Mouse (Mus musculus) urinary bladder, postnatal 25 days (tissue): ENCODE measurements around the gene Ropn1l.

Source experiments
- DNase-seq: peaks from one replicate; pipeline ENCODE4 v3.0.0; 2022; ENCODE audit warnings: low spot score

Gene Ropn1l

GRCm38 (mm10) chr15:31447121-31447520 is 6.4 kb downstream of the Ropn1l start:
- peak; percentile 19 for DNase-seq

DNA sequence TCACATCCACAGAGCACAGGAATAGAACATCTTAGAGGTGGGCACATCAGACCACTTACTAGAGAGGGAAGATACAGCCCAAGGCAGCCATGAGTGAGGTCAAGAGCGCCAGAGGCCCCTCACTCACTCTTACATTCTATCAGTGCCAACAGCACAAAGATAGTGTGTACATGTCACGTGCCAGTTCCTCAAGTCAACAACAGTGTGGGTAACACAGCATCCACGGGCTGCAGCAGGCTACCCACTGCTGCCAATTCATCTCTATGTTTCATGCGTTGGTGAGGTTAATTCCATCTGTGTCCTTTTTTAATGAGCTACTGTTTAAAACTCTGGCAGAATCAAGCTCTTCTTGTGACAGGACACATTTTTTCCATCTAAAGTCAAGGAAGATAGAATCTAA is 10.8 kb downstream of the Ropn1l start:
- DNase-seq: no peak

GRCm38 (mm10) chr15:31441996-31442395 is 11.5 kb downstream of the Ropn1l start:
- DNase-seq: no peak

GRCm38 (mm10) chr15:31436811-31437210 is 16.7 kb downstream of the Ropn1l start:
- no peak for DNase-seq

- no peak for DNase-seq
Measured at GRCm38 (mm10) chr15:31436083-31436482, 17.5 kb downstream of the Ropn1l start.

GRCm38 (mm10) chr15:31433768-31434167 is 19.8 kb downstream of the Ropn1l start:
- no peak for DNase-seq

DNA sequence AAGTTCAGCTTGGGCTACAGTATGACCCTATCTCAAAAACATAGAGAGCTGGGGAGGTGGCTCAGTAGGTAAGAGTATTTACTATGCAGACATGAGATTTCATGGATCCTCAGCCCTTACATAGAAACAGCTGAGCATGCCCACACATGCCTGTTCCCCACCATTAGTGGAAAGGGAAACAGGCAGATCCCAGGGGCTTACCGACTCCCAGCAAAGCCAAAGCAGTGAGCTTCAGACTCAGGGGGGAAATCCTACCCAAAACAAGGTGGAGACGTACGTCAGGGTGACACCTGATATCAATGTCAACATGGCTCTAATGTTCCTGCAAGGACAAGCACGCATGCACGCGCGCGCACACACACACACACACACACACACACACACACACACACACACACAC is 21.7 kb downstream of the Ropn1l start:
- no peak for DNase-seq

GRCm38 (mm10) chr15:31430014-31430413 is 23.5 kb downstream of the Ropn1l start:
- no peak for DNase-seq

DNA sequence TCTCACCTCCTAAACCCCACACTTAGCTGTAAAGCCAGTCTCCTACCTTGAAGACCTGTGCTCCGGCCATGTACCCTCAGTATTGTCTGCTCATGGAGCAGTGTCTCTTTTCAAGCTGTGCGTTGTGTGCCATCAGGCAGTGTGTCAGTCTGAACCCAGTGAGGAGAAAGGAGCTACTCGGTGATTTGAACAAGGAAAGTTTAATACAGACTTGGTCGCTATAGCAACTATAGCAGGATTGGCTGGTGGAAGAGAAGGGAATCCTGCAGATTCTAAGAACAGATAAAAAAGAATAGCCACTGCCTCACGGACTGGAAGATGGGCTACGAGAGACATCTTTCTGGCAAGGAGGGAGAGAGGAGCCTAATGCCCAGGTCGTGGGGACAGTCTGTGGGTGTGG is 24.1 kb downstream of the Ropn1l start:
- DNase-seq: no peak

GRCm38 (mm10) chr15:31428571-31428970 is 25.0 kb downstream of the Ropn1l start:
- no peak for DNase-seq

DNA sequence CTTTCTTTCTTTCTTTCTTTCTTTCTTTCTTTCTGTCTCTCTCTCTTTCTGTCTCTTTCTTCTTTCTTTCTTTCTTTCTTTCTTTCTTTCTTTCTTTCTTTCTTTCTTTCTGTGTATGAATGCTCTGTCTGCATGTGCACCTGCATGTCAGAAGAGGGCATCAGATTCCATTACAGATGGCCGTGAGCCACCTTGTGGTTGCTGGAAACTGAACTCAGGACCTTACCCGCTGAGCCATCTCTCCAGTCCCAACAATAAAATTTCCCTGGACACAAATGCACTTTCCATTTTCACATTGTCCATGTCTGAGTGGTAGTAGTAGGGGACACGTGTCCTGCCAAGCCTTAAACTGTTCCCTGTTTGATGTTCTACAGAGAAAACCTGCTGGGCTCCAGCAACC is 26.1 kb downstream of the Ropn1l start:
- DNase-seq: no peak

DNA sequence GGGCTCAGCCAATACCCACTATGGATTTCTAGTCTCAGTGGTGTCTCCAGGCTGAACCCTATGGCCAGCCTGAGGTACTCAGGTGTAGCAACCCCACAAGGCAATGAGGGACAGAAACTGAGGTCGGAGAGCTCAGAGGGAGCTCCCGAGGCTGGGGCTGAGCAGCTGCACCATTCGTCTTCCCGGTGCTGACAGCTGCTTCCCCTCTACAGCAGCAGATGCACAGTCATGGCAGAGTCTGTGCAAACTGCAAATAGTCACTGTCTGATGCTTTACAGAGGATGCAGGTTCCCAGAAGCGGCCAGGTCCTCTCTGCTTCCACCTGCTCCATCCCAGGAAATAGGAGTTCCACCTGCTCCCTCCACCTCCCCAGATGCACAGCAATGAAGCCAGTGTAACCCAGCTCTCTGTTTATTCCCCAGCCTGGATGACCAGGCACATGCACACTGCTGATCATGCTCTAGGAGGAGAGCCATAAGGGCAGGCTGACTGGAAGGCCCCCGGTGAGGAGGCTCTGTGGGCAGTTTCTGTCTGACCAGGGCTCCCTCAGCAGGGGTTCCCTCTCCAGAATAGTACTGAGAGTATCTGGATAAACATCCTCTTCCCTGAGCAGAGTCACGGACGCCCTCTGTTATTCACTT is 27.4 kb downstream of the Ropn1l start:
- DNase-seq: no peak

DNA sequence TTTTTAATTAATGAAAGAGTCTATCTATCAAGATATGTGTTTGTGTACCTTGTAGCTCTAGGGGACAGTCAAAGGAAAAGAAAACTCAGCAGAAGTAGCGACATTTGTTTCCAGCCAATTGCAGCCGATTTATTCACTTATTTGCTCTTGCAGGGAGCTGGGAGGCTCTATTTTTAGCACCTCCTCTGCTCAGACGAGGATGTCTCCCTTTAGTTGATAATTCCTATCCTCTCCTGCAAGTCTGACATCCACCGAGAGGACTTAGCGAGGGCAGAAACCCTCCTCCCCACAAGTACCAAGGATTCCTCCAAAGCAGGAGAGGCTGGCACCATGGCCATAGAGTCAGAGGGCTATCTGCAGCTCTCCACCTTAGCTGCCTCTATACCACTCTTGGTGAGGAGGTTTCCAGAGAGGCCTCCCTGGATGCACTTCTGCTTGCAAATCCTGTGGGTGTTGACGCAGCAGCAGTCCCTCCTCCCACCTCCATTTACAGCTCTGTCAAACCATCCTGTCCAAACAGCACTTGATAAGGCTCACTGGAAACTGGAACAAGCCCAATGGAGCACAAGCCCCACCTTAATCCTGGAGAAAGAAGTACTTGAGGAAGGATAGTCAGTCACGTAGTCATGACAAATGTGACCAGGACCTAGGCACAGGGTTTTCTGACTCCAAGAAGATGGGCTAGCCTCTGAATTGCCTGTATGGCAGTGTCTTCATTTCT is 30.7 kb downstream of the Ropn1l start:
- DNase-seq: no peak

GRCm38 (mm10) chr15:31419037-31419436 is 34.5 kb downstream of the Ropn1l start:
- peak; percentile 29 for DNase-seq

DNA sequence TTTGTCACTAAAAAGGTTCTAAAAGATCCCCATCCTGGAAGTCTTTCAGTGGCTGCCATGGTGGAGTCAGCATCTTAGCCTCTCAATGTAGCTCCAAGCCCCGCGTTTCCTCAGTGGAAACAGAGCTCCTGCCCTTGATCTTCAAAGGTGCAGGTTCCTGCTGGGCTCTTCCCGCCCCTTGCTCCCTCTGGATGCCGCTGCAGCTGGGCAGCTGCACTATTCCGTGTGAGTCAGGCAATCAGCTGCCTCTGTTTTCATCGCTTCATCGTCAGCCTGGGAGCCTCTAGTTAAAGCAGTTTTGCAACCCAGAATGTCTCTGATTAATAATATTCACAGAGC is 34.9 kb downstream of the Ropn1l start:
- DNase-seq: no peak

DNA sequence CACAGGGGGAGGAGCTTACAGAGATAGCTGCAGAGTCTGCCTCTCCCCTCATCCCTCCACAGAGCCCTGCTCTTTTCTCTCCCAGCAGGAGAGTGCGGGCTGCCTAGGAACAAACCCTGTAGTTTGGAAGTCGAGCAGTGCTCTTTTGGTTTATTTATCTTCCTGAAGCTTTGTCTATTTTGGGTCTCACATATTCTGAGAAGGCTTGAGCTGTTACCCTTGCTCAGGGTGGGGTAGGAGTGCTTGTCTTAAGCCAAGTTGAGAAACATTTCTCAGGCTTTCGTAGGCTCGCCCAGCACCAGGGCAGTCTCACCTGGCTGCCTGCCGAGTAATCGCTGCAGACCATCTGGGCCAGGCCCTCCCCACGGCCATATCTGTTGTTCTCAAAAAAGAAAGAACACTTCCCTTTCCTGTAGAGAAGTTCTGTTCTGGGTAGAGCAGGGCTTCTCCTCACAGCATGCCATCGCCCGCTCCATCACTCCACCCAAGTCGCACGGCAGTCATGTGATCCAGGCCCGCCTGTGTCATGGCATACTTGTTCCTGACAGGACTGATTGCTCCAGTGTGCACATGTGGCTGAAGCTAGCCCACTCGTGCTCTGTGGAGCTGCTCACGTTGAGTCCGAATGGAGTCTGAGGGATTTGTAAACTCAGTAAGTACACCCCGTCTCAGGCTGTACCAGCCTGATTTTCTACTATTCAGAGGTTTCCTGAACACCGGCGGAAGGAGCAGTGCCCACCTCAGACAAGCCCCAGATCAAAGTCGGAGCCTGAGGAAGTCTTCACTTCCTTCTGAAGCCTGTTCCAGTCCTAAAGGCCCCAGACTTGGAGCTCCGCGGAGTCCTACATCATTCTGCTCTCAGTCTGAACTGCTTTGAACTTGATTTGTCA is 35.5 kb downstream of the Ropn1l start:
- DNase-seq: peak; percentile 25

GRCm38 (mm10) chr15:31417409-31417795 is 36.1 kb downstream of the Ropn1l start:
- no peak for DNase-seq

DNA sequence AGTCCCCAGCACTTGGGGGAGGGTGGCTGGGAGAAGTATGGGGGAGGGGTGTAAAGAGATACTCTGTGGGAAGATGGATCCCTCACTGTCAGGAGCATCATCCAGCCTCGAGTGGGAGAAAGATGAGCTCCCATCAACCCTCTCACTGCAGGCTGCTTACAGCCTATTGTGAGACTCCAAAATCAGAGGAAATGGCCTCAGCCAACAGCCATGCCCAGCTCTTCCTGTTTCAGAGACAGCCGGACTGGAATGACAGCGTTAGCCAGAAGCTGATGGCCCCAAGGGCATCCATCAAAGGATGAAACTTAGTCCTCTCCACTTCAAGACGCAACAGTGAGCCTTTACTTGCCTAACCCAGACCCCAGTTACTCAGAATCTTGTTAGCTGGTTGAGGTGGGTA is 38.4 kb downstream of the Ropn1l start:
- no peak for DNase-seq

DNA sequence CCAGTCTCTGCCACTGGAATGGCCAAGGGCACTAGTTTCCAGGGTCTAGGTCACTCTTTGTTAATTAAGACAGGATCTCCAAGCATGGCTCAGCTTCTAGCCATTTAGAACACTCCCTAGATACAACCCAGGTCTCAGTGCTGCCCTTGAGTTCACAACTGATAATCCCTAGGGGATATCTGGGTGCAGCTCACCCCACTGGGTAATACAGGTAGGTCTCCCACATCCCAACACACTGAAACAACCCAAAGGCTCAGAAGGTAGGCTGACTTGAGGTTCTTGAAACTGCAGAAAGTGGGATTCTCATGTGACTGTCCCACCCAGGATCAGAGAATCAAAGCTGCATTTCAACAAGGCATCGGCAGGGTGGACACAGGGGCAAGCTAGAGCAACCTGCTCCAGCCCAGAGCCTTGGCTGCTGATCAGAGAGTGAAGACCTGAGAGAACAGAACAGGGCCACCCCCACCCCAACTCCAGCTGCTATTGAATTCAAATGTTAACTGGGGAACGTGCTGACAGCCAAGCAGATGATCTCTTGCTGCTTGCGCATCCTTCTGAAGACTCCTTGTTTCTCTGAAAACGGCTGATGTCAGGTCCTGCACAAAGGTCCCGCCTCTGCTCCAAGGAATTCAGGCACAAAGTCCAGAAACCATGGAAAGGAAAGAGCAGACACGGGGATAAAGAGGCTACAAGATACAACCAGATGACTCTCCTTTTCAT is 39.2 kb downstream of the Ropn1l start:
- DNase-seq: no peak

DNA sequence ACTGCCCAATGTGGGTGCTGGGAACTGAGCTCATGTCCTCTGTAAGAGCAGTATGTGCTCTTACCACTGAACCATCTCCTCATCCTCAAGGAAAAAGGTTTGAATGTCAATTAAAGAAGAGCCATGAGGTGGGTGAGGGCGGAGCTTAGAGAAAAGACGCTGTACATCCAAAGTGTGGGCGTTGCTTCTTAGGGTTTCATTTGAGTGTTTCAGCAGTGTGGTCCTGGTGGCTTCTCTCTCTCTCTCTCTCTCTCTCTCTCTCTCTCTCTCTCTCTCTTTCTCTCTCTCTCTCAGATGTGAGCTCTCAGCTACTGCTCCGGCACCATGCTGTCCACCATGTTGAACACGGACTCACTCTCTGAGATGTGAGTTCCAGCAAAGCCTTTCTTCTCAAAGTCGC is 39.9 kb downstream of the Ropn1l start:
- DNase-seq: no peak

DNA sequence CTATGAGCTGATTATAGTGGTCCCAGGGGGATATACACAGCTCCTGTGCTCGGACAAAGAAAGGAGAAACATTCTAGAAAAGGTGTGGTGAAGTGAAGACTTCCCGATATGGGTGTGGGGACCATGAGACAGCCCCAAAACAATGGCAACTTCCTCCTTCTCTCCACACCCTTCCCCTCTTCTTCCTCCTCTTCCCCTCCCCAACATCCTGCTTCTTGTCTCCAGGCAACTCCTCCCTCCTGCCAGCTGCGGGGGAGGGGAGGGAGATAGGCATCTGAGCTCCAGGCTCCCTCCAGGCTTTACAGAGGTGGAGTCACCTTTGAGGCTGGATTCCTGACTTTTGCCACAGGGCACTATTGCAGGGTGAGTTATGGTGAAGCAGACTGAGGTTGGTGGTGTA is 40.6 kb downstream of the Ropn1l start:
- DNase-seq: no peak

DNA sequence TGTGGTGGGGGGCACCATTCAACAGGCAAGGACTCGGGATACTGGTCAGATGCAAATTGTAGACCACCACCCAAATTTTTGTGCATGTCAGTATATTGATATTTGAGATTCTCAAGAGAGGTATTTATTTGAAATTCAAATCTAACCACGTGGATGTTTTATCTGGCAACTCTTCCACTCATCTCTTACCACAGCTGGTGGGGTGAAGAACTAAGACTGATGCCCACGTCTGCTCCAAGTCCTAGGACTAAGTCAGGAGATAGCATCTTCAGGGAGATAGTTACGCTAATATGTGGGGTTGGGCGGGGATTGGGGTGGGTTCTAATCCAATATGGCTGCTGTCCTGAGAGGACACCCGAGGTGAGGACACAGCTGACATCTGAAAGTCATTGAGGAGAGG is 41.1 kb downstream of the Ropn1l start:
- no peak for DNase-seq
